Mouse (Mus musculus) liver, postnatal 0 days (tissue): ENCODE results near the gene Bhlha15.

ENCODE experiments used
- CTCF ChIP-seq: sonication (generic); IDR thresholded peaks from 2 replicates; pipeline ENCODE4 v1.5.1; 2016; ENCODE audit warnings: antibody characterized with exemption, low read depth
- EP300 ChIP-seq: IDR thresholded peaks from 2 replicates; pipeline ENCODE4 v1.6.1; 2016; ENCODE audit warnings: antibody characterized with exemption, low read depth, mild to moderate bottlenecking

GRCm38 (mm10) chr5:144238969-144239368 lies 48.9 kb downstream of the Bhlha15 start:
- no peak for TF ChIP-seq CTCF
- TF ChIP-seq EP300 = no peak
